Mouse (Mus musculus) adrenal gland, adult 2 months (tissue): ENCODE data around the gene Srcin1. TPM values are rescaled to one million over a fixed set of nuclear protein-coding genes. Genes with fewer than 3 reads are reported as not detected.

Source experiments
- DNase-seq: peaks from one replicate; pipeline ENCODE4 v3.0.0; 2021
- polyA plus RNA-seq: library from polyadenylated mRNA; depleted of rRNA; stranded (reverse); fragments of >200 nt; gene quantifications from 2 replicates; pipeline ENCODE4 v1.2.3, GENCODE M21; 2012
- total RNA-seq, 2 experiments: library from RNA; stranded (reverse); gene quantifications; 2 replicates each; pipeline ENCODE4 v1.2.3; 2021

The Srcin1 gene
- total and polyA plus RNA-seq, 3 experiments: 11.2 to 13.9 (median 13.8) TPM

GRCm38 (mm10) chr11:97579088-97579857 is 3.3 kb upstream of the Srcin1 start:
- DNase-seq: no peak

- DNase-seq: no peak
Measured at GRCm38 (mm10) chr11:97578286-97578685, 2.3 kb upstream of the Srcin1 start.

- peak; percentile 84 for DNase-seq
Measured at GRCm38 (mm10) chr11:97575638-97576037, 348 bp downstream of the Srcin1 start.

GRCm38 (mm10) chr11:97575075-97575474 is 911 bp downstream of the Srcin1 start:
- peak; percentile 74 for DNase-seq

GRCm38 (mm10) chr11:97574551-97575051 is 1.4 kb downstream of the Srcin1 start:
- DNase-seq: no peak

GRCm38 (mm10) chr11:97573891-97574550 is 2.0 kb downstream of the Srcin1 start:
- DNase-seq: no peak

- DNase-seq: no peak
Measured at GRCm38 (mm10) chr11:97572895-97573480, 3.0 kb downstream of the Srcin1 start.

- DNase-seq: no peak
Measured at GRCm38 (mm10) chr11:97572089-97572345, 4.0 kb downstream of the Srcin1 start.

- DNase-seq: no peak
Measured at GRCm38 (mm10) chr11:97571266-97572088, 4.5 kb downstream of the Srcin1 start.

- peak; percentile 64 for DNase-seq
Measured at GRCm38 (mm10) chr11:97570493-97571137, 5.4 kb downstream of the Srcin1 start.

GRCm38 (mm10) chr11:97569806-97570205 is 6.2 kb downstream of the Srcin1 start:
- DNase-seq: no peak

- DNase-seq: no peak
Measured at GRCm38 (mm10) chr11:97569301-97569724, 6.7 kb downstream of the Srcin1 start.

- DNase-seq: peak; percentile 78
Measured at GRCm38 (mm10) chr11:97568729-97569128, 7.3 kb downstream of the Srcin1 start.

GRCm38 (mm10) chr11:97567480-97567879 is 8.5 kb downstream of the Srcin1 start:
- DNase-seq: no peak

- no peak for DNase-seq
Measured at GRCm38 (mm10) chr11:97566551-97566950, 9.4 kb downstream of the Srcin1 start.

GRCm38 (mm10) chr11:97563730-97564129 is 12.3 kb downstream of the Srcin1 start:
- DNase-seq: peak; percentile 56

GRCm38 (mm10) chr11:97562536-97562935 is 13.4 kb downstream of the Srcin1 start:
- peak; percentile 90 for DNase-seq

- peak; percentile 34 for DNase-seq
Measured at GRCm38 (mm10) chr11:97560210-97560963, 15.6 kb downstream of the Srcin1 start.

- no peak for DNase-seq
Measured at GRCm38 (mm10) chr11:97559549-97559948, 16.4 kb downstream of the Srcin1 start.

- DNase-seq: no peak
Measured at GRCm38 (mm10) chr11:97557885-97558284, 18.1 kb downstream of the Srcin1 start.
